Mouse (Mus musculus) 3134 (cell line): ENCODE measurements around the gene Skint2.

Source experiments
- DNase-seq: peaks from one replicate; pipeline ENCODE4 v3.0.0-alpha.2; 2011; ENCODE audit warnings: low spot score; ENCODE audit not compliant: insufficient read length; ENCODE audit errors: extremely low read depth

Skint2 gene

DNA sequence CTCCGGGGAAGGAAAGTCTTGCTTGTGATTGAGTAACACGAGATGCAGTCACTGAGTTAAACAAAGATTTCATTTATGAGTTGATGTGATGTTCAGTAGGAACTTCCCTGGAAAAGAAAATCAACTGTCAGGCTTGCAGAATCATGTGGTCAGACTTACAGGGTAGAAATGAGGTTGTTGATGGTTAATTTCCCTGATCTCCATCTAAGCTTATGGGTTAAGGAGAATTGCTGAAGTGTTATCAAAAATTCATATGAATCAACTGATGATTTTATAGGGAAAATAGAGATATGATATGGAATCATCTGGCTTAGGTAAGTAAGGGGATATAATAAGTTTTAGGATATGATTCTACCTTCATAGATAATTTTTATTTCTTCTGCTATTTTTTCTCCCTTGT is at the start of gene Skint2:
Gene Skint2 (plus strand): TSS at position 301 of the 400 bp plus-strand sequence.
- no peak for DNase-seq
